Mouse (Mus musculus) MEL (cell line): ENCODE measurements around the gene Akap13. TPM values are rescaled to one million over a fixed set of nuclear protein-coding genes. Genes with fewer than 3 reads are reported as not detected.

Experiments used
- DNase-seq: peaks from one replicate; pipeline ENCODE4 v3.0.0; 2011; ENCODE audit warnings: low read depth, low spot score
- H3K27ac ChIP-seq: 2 replicates; pipeline ENCODE4 v1.5.1; 2012; ENCODE audit warnings: low read depth, mild to moderate bottlenecking, control low read depth, low read length, moderate library complexity; ENCODE audit not compliant: control insufficient read depth
- H3K27me3 ChIP-seq, 2 experiments: fragments of 150-350 bp in 1 of 2; sonication (generic) in 1 of 2; 2 replicates each; pipeline ENCODE4 v1.6.1; 2012; ENCODE audit warnings: low read length in 2 of 2, mild to moderate bottlenecking in 2 of 2, improper control_type of control experiment in 1 of 2, moderate library complexity in 1 of 2; ENCODE audit not compliant: insufficient read depth in 2 of 2, control insufficient read depth in 1 of 2
- H3K36me3 ChIP-seq, 2 experiments: 2 replicates each; pipeline ENCODE4 v1.6.1; 2012 to 2014; ENCODE audit warnings: low read length in 2 of 2, improper control_type of control experiment in 1 of 2, inconsistent platforms in 1 of 2, mild to moderate bottlenecking in 1 of 2; ENCODE audit not compliant: insufficient read depth in 2 of 2, control insufficient read depth in 1 of 2
- H3K4me1 ChIP-seq, 2 experiments: fragments of 150-350 bp in 1 of 2; sonication (generic) in 1 of 2; 2 replicates each; pipeline ENCODE4 v1.6.1; 2012; ENCODE audit warnings: low read length in 2 of 2, improper control_type of control experiment in 1 of 2, mild to moderate bottlenecking in 1 of 2; ENCODE audit not compliant: insufficient read depth in 2 of 2, control insufficient read depth in 1 of 2
- H3K4me3 ChIP-seq, 2 experiments: fragments of 150-350 bp in 1 of 2; sonication (generic) in 1 of 2; 2 replicates each; pipeline ENCODE4 v1.5.1; 2012; ENCODE audit warnings: low read depth in 2 of 2, low read length in 2 of 2, mild to moderate bottlenecking in 2 of 2, moderate library complexity in 2 of 2, control low read depth in 1 of 2, improper control_type of control experiment in 1 of 2; ENCODE audit not compliant: control insufficient read depth in 1 of 2, insufficient read depth in 1 of 2
- H3K79me2 ChIP-seq: 2 replicates; pipeline ENCODE4 v1.6.1; 2012; ENCODE audit warnings: mild to moderate bottlenecking, low read length, moderate library complexity; ENCODE audit not compliant: control insufficient read depth, poor library complexity, insufficient read depth
- H3K9ac ChIP-seq: 2 replicates; pipeline ENCODE4 v1.6.1; 2012; ENCODE audit warnings: low read depth, mild to moderate bottlenecking, control low read depth, low read length, moderate library complexity; ENCODE audit not compliant: control insufficient read depth, poor library complexity, severe bottlenecking
- H3K9me3 ChIP-seq: fragments of 150-350 bp; sonication (generic); replicated peaks from 2 replicates; pipeline ENCODE4 v1.6.1; 2012; ENCODE audit warnings: mild to moderate bottlenecking, low read length, improper control_type of control experiment, moderate library complexity; ENCODE audit not compliant: insufficient read depth
- BHLHE40 ChIP-seq: IDR thresholded peaks from 2 replicates; pipeline ENCODE4 v1.6.1; 2012; ENCODE audit warnings: low read depth, mild to moderate bottlenecking, inconsistent platforms, low read length, improper control_type of control experiment, borderline replicate concordance
- CHD1 ChIP-seq: IDR thresholded peaks from 2 replicates; pipeline ENCODE4 v1.6.1; 2012; ENCODE audit warnings: low read depth, mild to moderate bottlenecking, inconsistent platforms, low read length, improper control_type of control experiment
- CTCF ChIP-seq, 3 experiments: IDR thresholded peaks in 2 of 3; conservative IDR thresholded peaks in 1 of 3; 2 replicates each; pipeline ENCODE4 v1.5.1; 2011 to 2012; ENCODE audit warnings: low read length in 3 of 3, low read depth in 2 of 3, mild to moderate bottlenecking in 2 of 3, improper control_type of control experiment in 1 of 3, inconsistent platforms in 1 of 3, mixed read lengths in 1 of 3, moderate library complexity in 1 of 3; ENCODE audit not compliant: control insufficient read depth in 1 of 3, insufficient read depth in 1 of 3, poor library complexity in 1 of 3, severe bottlenecking in 1 of 3
- ELF1 ChIP-seq: IDR thresholded peaks from 2 replicates; pipeline ENCODE4 v1.6.1; 2014; ENCODE audit warnings: low read depth, mild to moderate bottlenecking, inconsistent platforms, low read length, improper control_type of control experiment, moderate library complexity
- EP300 ChIP-seq, 2 experiments: IDR thresholded peaks; 2 replicates each; pipeline ENCODE4 v1.6.1; 2011; ENCODE audit warnings: improper control_type of control experiment in 2 of 2, low read length in 2 of 2, low read depth in 1 of 2, mild to moderate bottlenecking in 1 of 2
- GABPA ChIP-seq: IDR thresholded peaks from 2 replicates; pipeline ENCODE4 v1.6.1; 2012; ENCODE audit warnings: low read depth, mild to moderate bottlenecking, inconsistent platforms, low read length, improper control_type of control experiment, moderate library complexity
- GATA1 ChIP-seq: IDR thresholded peaks from 2 replicates; pipeline ENCODE4 v1.6.1; 2011; ENCODE audit warnings: low read depth, low read length, improper control_type of control experiment
- JUND ChIP-seq: IDR thresholded peaks from 2 replicates; pipeline ENCODE4 v1.6.1; 2011; ENCODE audit warnings: low read depth, mild to moderate bottlenecking, improper control_type of control experiment, low read length
- KAT2A ChIP-seq: conservative IDR thresholded peaks from 2 replicates; pipeline ENCODE4 v1.6.1; 2012; ENCODE audit warnings: low read depth, low read length, improper control_type of control experiment, inconsistent platforms
- MAFK ChIP-seq: IDR thresholded peaks from 2 replicates; pipeline ENCODE4 v1.6.1; 2011; ENCODE audit warnings: low read depth, mild to moderate bottlenecking, low read length, improper control_type of control experiment, borderline replicate concordance
- MAX ChIP-seq: IDR thresholded peaks from 2 replicates; pipeline ENCODE4 v1.6.1; 2011; ENCODE audit warnings: low read length, improper control_type of control experiment
- MAZ ChIP-seq: IDR thresholded peaks from 2 replicates; pipeline ENCODE4 v1.6.1; 2012; ENCODE audit warnings: low read depth, mild to moderate bottlenecking, inconsistent platforms, low read length, improper control_type of control experiment
- MXI1 ChIP-seq: IDR thresholded peaks from 2 replicates; pipeline ENCODE4 v1.6.1; 2011; ENCODE audit warnings: mild to moderate bottlenecking, low read depth, low read length, improper control_type of control experiment
- MYB ChIP-seq: IDR thresholded peaks from 2 replicates; pipeline ENCODE4 v1.6.1; 2011; ENCODE audit warnings: mild to moderate bottlenecking, low read depth, low read length, improper control_type of control experiment
- MYC ChIP-seq: IDR thresholded peaks from 2 replicates; pipeline ENCODE4 v1.6.1; 2011; ENCODE audit warnings: low read depth, mild to moderate bottlenecking, low read length, improper control_type of control experiment, moderate library complexity
- POLR2AphosphoS2 ChIP-seq: IDR thresholded peaks from 2 replicates; pipeline ENCODE4 v1.6.1; 2011; ENCODE audit warnings: low read length, improper control_type of control experiment
- POLR2AphosphoS5 ChIP-seq: IDR thresholded peaks from 2 replicates; pipeline ENCODE4 v1.6.1; 2012; ENCODE audit warnings: low read depth, borderline replicate concordance, mild to moderate bottlenecking, inconsistent platforms, low read length, moderate library complexity, mixed read lengths
- RAD21 ChIP-seq: IDR thresholded peaks from 2 replicates; pipeline ENCODE4 v1.6.1; 2011; ENCODE audit warnings: mild to moderate bottlenecking, low read depth, low read length, improper control_type of control experiment
- RCOR1 ChIP-seq: IDR thresholded peaks from 2 replicates; pipeline ENCODE4 v1.6.1; 2012; ENCODE audit warnings: low read depth, mild to moderate bottlenecking, inconsistent platforms, low read length, improper control_type of control experiment
- SIN3A ChIP-seq: IDR thresholded peaks from 2 replicates; pipeline ENCODE4 v1.6.1; 2012; ENCODE audit warnings: low read length, improper control_type of control experiment, inconsistent platforms
- TAL1 ChIP-seq: IDR thresholded peaks from 2 replicates; pipeline ENCODE4 v1.6.1; 2012; ENCODE audit warnings: mild to moderate bottlenecking, inconsistent platforms, low read length, moderate library complexity, mixed read lengths
- TBP ChIP-seq: IDR thresholded peaks from 2 replicates; pipeline ENCODE4 v1.8.0; 2011; ENCODE audit warnings: low read depth, low read length, improper control_type of control experiment
- TCF12 ChIP-seq: IDR thresholded peaks from 2 replicates; pipeline ENCODE4 v1.6.1; 2014; ENCODE audit warnings: low read depth, mild to moderate bottlenecking, inconsistent platforms, low read length, improper control_type of control experiment, moderate library complexity
- UBTF ChIP-seq: IDR thresholded peaks from 2 replicates; pipeline ENCODE4 v1.6.1; 2012; ENCODE audit warnings: low read depth, mild to moderate bottlenecking, inconsistent platforms, low read length, improper control_type of control experiment, moderate library complexity, borderline replicate concordance; ENCODE audit not compliant: insufficient read depth
- USF1 ChIP-seq: IDR thresholded peaks from 2 replicates; pipeline ENCODE4 v1.6.1; 2014; ENCODE audit warnings: low read depth, mild to moderate bottlenecking, inconsistent platforms, low read length, improper control_type of control experiment, moderate library complexity
- USF2 ChIP-seq, 2 experiments: IDR thresholded peaks; 2 replicates each; pipeline ENCODE4 v1.6.1; 2011 to 2012; ENCODE audit warnings: improper control_type of control experiment in 2 of 2, low read length in 2 of 2, borderline replicate concordance in 1 of 2, inconsistent platforms in 1 of 2, low read depth in 1 of 2, mild to moderate bottlenecking in 1 of 2; ENCODE audit not compliant: insufficient read depth in 1 of 2
- ZKSCAN1 ChIP-seq: IDR thresholded peaks from 2 replicates; pipeline ENCODE4 v1.6.1; 2012; ENCODE audit warnings: low read depth, mild to moderate bottlenecking, inconsistent platforms, low read length, improper control_type of control experiment, moderate library complexity
- ZMIZ1 ChIP-seq: IDR thresholded peaks from 2 replicates; pipeline ENCODE4 v1.6.1; 2012; ENCODE audit warnings: low read depth, mild to moderate bottlenecking, inconsistent platforms, low read length, improper control_type of control experiment, moderate library complexity
- ZNF384 ChIP-seq: IDR thresholded peaks from 2 replicates; pipeline ENCODE4 v1.6.1; 2012; ENCODE audit warnings: low read depth, mild to moderate bottlenecking, inconsistent platforms, low read length, improper control_type of control experiment
- polyA plus RNA-seq, 2 experiments: library from polyadenylated mRNA; stranded (reverse) in 1 of 2; unstranded in 1 of 2; fragments of >175 nt in 1 of 2; fragments of >200 nt in 1 of 2; gene quantifications; 2 replicates each; pipeline versions ENCODE4 v1.2.1 to v1.2.4; 2012; ENCODE audit warnings: low replicate concordance in 2 of 2, low read depth in 1 of 2; ENCODE audit not compliant: insufficient read length in 2 of 2, insufficient read depth in 1 of 2, missing spikeins in 1 of 2
- total RNA-seq: library from RNA; depleted of rRNA; stranded (reverse); fragments of 300-350 nt; gene quantifications from 2 replicates; pipeline ENCODE4 v1.2.3, GENCODE M21; 2012

Gene Akap13
- total and polyA plus RNA-seq, 3 experiments: 4.1 to 4.5 TPM; not detected in 1

GRCm38 (mm10) chr7:75412568-75412967, 42.8 kb upstream of the Akap13 start:
- no peak overlapping the region for H3K27ac ChIP-seq
- no peak overlapping the region for H3K9ac ChIP-seq
- no peak overlapping the region for H3K4me3 ChIP-seq
- TF ChIP-seq POLR2AphosphoS5: no peak
- TF ChIP-seq RCOR1: no peak
- no peak for TF ChIP-seq GABPA
- TF ChIP-seq JUND: no peak
- TF ChIP-seq BHLHE40: no peak
- TF ChIP-seq MAFK: no peak
- no peak for TF ChIP-seq MYB
- no peak for TF ChIP-seq EP300 (IDR thresholded peaks at IDR 0.05; ENCODE audit: low read depth in 1 of 2, low read length in 2 of 2)
- TF ChIP-seq ZMIZ1: no peak
- no peak for TF ChIP-seq MAX
- TF ChIP-seq ELF1: no peak
- TF ChIP-seq TAL1: no peak
- TF ChIP-seq TCF12: no peak
- TF ChIP-seq UBTF: no peak
- TF ChIP-seq GATA1: no peak
- TF ChIP-seq KAT2A: no peak
- no peak for TF ChIP-seq USF1
- no peak for TF ChIP-seq USF2 (IDR thresholded peaks at IDR 0.05; ENCODE audit: borderline replicate concordance in 1 of 2, insufficient read depth in 1 of 2, low read depth in 1 of 2, low read length in 2 of 2)
- TF ChIP-seq MYC: no peak
- H3K27me3 ChIP-seq: peaks cover 2 to 5% of the 10 kb centered on the region in 2 experiments; a peak in 2 of 4 replicates
- no peak for DNase-seq
- H3K79me2 ChIP-seq: no peaks in the 10 kb centered on the region
- H3K9me3 ChIP-seq: no peaks in the 10 kb centered on the region
- no peaks in the 10 kb centered on the region; a peak in 1 of 4 replicates for H3K4me1 ChIP-seq
- no peaks in the 10 kb centered on the region; a peak in 1 of 4 replicates for H3K36me3 ChIP-seq

- peaks cover 2 to 5% of the 10 kb centered on the region in 2 experiments; a peak in 2 of 4 replicates for H3K27me3 ChIP-seq
- H3K36me3 ChIP-seq: no peaks in the 10 kb centered on the region
- H3K27ac ChIP-seq: no peak overlapping the region
- no peaks in the 10 kb centered on the region for H3K79me2 ChIP-seq
- no peak for DNase-seq
- H3K9me3 ChIP-seq: no peaks in the 10 kb centered on the region
- H3K9ac ChIP-seq: no peak overlapping the region
- TF ChIP-seq POLR2AphosphoS2: no peak
- TF ChIP-seq EP300 (IDR thresholded peaks at IDR 0.05; ENCODE audit: low read depth in 1 of 2, low read length in 2 of 2): no peak
- no peak for TF ChIP-seq TBP
- TF ChIP-seq MXI1: no peak
- no peak for TF ChIP-seq ZMIZ1
- TF ChIP-seq KAT2A: no peak
- TF ChIP-seq TAL1: no peak
- TF ChIP-seq RAD21: no peak
- no peak for TF ChIP-seq POLR2AphosphoS5
- TF ChIP-seq TCF12: no peak
- TF ChIP-seq MYC: no peak
- no peak for TF ChIP-seq ZKSCAN1
- no peak for TF ChIP-seq CTCF (IDR thresholded peaks at IDR 0.05 in 2 of 3, conservative IDR thresholded peaks at IDR 0.05 in 1 of 3; ENCODE audit: control insufficient read depth in 1 of 3, insufficient read depth in 1 of 3, low read depth in 2 of 3, low read length in 3 of 3, poor library complexity in 1 of 3, severe bottlenecking in 1 of 3)
- TF ChIP-seq CHD1: no peak
- TF ChIP-seq MAZ: no peak
- TF ChIP-seq ZNF384: no peak
- TF ChIP-seq MYB: no peak
- no peak for TF ChIP-seq SIN3A
- no peaks in the 10 kb centered on the region for H3K4me1 ChIP-seq
- no peak overlapping the region for H3K4me3 ChIP-seq
These were observed 41.4 kb upstream of the Akap13 start for GRCm38 (mm10) chr7:75413903-75414302.
